Mouse (Mus musculus): ENCODE measurements around the gene Ugt1a10.

DNA sequence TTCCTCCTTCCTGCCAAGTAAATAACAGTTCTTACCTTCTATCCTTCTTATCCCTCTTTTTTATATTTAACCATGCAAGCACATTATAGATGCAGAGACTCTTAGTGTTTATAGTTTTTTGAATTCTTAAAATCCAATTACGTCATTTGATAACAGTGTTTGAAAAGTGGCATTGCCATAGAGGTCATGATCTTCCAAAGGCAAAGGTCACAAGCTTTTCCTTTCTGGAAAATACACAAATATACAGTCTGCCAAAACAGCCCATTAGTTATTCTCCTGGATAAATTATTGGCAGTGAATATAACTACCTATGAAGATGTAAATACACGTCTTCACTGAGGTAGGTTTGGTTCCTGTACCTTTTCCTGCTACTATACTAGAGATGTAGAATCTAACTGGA is 19.3 kb downstream of the Ugt1a10 start:
- no peak for TF ChIP-seq CTCF (IDR thresholded peaks at IDR 0.05; ENCODE audit: low read depth)
- no peak for TF ChIP-seq EP300 (IDR thresholded peaks at IDR 0.05; ENCODE audit: low read depth)
